Mouse (Mus musculus) T-helper 17 cell (primary cell): ENCODE data around the gene Cog6.

Source experiments
- in situ Hi-C, 2 experiments: fragments of 300-600 bp; cut with MboI, MseI; formaldehyde crosslinking; loops; 1 replicate in 1 of 2; 2 replicates in 1 of 2; pipeline ENCODE4 v1.15.1; 2025; ENCODE audit warnings: high pct_unique_total_duplicates in 2 of 2

The Cog6 gene

DNA sequence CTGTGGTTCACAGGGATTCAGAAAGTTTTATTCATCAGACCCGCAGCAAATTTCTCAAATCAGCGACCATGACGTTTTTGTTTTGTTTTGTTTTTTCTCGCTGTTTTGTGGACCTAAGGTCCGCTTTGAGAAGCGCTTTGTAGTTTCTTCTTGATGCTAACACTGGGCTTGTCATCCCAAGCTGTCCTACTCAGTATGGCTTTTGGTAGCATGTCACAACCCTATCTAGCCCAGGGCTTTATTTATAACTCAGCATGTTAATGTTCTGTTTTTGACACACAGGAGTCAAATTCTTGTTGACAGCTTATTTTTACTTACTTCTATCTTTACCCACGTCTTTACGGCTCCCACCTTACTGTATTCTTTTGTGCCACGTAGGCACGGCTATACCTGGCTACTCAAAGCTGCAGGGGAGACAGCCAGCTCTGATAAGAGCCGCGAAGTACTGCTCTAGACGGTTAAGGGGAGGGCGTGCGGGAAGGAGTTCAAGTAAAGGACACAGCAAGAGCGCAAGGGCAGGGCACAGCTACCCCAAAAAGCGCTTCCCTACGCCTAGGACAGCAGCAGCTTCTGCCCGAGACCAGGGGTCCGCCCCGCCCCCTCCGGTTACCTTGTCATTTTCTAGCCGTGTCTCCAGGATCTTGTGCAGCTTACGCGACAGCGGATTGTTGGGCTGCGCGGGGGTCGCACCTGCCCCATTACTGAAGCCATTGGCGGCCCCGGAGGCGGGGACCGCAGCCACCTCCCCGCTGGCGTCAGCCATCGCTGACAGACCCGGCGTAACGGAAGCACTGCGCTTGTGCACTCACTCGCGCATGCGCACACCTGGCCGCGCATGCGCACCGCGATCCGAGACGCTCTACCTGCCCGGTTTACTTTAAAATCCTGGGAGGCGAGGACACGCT lies at the start of gene Cog6:
Gene Cog6 (minus strand): TSS at position 802 of the 905 bp plus-strand sequence.
- in situ Hi-C loops: loop anchor here in 1 of 2 experiments (5.0 to 10.0 kb wide), 2 partner anchors 759 to 1882 kb away; no protein-coding TSS in a partner anchor

- in situ Hi-C loops: no loop called here
Measured at GRCm38 (mm10) chr3:53066095-53066372, 49.0 kb upstream of the Cog6 start.

DNA sequence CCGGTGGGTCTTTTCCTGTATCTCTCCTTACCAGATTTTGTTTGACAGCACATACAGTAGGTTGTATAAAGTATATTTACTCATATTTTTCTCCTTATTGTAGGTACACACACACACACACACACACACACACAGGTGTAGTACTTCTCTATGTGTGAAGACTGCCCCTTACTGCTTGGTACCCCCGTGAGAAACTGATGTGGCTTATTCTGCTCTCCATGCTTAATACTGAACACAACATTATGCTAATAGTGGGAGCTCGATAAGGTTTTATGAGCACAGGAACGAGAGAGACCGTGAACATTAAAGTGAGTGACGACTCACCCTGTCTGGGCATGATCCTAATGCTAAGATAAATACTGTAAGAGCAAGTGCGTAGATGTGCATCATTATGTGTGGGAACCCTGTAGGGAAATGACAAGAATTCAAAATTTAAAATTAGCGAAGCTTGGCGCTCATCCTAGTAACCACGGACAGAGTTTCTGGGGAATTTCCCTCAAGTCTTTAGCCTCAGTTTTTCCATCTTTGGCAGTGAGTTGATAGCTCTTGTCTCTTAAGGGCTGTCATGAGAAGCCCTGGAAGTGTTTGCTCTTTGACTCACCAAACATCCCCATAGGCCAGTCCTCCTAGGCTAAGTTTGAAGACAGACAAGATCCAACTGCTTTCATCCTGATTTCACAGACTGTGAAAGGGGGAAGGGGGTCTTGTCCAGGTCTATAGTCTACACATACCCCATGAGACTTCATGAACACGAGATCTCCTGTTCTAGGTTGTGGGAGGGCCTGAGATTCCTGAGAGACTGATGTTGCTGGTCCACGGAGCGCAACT lies 48.4 kb upstream of the Cog6 start:
- in situ Hi-C loops: no loop called here

GRCm38 (mm10) chr3:53063423-53064147 lies 46.5 kb upstream of the Cog6 start:
- in situ Hi-C loops: no loop called here

DNA sequence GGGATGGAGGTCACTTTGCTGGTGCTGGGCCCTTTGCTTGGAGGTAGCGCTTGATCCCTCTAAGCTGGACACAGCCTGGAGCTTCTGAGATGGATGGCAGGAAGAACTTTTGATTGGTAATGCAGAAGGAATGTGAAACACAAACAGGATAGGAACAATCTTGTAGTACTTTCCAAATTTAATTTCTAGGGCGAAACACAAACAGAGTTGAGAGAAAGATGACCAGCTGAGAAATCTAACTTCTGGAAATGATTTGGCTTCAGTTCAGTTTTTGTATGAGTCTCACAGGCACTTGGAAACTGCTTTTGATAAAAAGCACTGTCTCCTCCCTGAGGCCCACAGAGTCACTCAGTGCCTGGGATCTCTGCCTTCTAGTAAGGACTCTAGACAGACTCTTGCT lies 42.9 kb upstream of the Cog6 start:
- in situ Hi-C loops: no loop called here

- in situ Hi-C loops: no loop called here
Measured at GRCm38 (mm10) chr3:53056430-53056829, 39.4 kb upstream of the Cog6 start.

DNA sequence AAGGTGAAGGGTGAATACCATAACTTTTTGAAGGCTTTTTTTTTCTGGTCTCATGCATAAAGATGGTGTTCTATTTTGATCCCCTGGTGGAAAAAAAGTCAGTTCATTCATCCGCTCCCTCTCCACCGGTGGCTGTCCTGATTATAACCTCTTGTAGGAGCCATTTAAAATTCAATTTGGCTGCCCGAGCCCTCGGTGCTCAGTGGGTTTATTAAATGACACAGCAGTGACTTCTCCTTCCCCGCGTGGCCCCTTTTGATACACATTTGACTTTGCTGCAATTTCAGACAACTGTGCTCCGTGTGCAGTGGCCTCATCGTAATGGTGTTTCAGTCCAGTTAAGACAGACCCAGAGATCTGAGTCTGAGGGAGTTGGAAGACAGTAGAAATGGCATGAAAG lies 35.3 kb upstream of the Cog6 start:
- in situ Hi-C loops: loop anchor here in 1 of 2 experiments (5.0 kb wide), 1 partner anchor 190 kb away; no protein-coding TSS in a partner anchor

DNA sequence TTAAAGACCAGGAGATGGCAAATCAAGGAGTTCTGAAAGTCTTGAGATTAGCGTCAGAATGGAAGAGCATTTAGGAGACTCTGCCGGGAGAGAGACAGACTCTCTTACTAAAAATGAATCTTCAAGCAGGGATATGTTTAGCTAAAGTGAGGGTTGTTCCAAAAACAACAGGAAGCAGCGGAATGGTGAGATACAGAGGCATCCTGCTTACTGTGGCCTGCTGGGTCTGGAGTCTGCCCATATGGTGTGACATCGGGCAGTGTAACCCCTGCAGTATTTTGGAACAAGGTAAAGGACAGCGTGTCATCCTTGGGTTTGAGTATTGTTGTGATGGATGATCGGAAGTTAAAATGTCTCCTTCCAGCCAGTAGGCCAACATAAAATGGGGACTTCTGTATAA lies 29.3 kb upstream of the Cog6 start:
- in situ Hi-C loops: no loop called here

- in situ Hi-C loops: no loop called here
Measured at GRCm38 (mm10) chr3:53045697-53046096, 28.7 kb upstream of the Cog6 start.

DNA sequence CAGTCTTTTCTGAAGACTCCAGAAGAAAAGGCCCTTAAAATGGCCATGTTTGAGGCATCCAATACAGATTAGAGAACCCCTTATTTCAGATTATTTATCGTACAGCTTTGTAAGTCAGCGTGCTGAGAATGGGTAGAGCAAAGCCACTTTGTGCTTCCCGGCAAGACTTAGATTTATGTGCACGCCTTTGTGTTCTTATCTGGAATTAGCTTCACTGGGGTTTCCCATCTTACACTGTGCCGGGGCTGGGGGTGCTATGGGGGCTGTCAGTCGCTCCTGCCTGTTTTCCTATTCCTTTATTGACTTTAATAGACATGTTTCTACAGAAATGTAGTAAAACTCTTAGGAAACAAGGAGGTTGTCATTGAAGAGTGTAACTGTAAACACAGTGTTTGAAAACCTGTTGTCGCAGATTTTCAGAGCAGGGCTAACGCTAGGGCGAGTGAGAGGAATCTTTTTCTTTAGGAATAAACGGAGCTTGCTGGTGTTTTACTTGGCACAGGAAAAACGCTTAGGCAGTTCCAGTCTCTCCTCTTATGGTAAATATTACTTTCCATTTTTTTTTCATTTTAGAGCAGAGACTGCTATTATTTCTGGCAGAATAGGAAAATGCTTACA lies 27.8 kb upstream of the Cog6 start:
- in situ Hi-C loops: loop anchor here in 1 of 2 experiments (5.0 kb wide), 1 partner anchor 408 kb away; no protein-coding TSS in a partner anchor

DNA sequence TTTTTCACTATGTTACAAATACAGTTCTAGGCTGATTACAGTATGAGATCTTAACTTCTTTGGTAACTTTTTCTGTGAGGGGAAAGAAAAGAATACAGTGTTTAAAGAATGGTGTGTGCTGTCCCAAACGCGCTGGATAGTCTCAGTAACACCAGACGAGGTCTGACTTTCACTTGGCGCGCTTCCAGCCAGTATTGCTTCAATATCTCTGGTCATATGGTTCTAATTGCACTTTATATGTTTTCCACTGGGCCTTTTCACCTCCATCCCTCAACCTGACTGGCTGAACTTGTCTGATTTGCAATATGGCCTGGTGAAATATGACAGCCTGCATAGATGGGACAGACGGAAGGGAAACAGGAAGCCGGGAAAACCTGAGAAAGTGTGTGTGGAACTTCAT lies 27.2 kb upstream of the Cog6 start:
- in situ Hi-C loops: loop anchor here in 1 of 2 experiments (5.0 kb wide), 1 partner anchor 408 kb away; no protein-coding TSS in a partner anchor

DNA sequence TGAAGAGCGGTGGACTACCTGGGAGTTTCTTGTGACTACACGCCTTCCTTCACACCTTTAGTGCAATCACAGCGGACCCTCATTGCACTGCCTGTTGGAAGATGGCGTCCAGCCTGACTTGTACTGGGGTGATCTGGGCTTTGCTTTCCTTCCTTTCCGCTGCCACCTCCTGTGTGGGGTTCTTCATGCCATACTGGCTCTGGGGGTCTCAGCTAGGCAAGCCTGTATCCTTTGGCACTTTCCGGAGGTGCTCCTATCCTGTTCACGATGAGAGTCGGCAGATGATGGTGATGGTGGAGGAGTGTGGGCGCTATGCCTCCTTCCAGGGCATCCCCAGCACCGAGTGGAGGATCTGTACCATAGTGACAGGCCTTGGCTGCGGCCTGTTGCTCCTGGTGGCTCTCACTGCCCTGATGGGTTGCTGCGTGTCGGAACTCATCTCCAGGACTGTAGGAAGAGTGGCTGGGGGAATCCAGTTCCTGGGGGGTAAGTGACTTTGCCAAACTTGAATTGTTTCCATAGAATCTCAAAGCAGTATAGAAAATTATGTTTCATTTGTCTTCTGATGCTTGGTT lies 26.3 kb upstream of the Cog6 start:
- in situ Hi-C loops: loop anchor here in 1 of 2 experiments (5.0 kb wide), 1 partner anchor 409 kb away; no protein-coding TSS in a partner anchor

GRCm38 (mm10) chr3:53042240-53042567 lies 25.2 kb upstream of the Cog6 start:
- in situ Hi-C loops: loop anchor here in 1 of 2 experiments (5.0 kb wide), 1 partner anchor 410 kb away; no protein-coding TSS in a partner anchor

DNA sequence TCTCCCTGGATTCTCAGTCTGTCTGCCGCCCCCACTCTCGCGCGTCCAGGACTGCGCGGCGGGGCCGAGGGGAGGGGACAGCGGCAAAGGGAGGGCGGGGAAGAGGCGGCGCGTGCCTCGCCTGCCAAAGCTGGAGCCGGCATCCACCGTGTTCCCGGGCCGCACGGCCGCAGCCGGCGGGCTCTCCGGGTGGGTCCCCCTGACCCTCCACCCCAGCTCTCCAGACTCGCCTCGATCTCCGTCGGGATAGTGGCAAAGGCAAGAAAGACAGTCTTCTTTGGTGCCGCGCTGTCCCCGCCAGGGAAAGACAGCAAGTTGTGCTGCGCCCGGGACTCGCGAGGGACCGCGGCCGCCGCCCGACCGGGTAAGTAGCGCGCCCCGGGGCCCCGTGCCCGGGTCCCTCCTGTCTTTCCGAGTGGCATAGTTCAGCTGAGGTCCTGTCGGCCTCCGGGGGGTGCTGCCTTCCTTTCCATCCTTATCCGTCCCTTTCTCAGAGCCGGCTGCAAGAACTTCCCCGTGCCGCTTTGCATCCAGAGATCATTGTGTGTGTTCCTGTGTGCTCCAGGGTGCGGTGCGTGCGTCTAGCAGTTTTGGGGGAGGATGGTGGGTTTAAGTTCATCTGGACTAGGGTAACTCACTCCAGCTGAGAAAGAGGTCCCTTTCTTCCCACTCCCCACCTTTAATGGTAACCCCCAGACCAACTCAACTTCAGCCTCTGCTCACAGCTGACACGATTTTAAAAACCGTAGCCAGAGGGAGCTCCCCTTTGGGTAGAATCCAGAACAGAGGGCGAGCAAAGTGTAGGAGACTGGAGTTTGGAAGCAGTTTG lies 24.6 kb upstream of the Cog6 start, which contains the start of gene Lhfp:
Gene Lhfp (plus strand): TSS at position 118 of the 829 bp plus-strand sequence.
- in situ Hi-C loops: loop anchor here in 1 of 2 experiments (5.0 kb wide), 1 partner anchor 411 kb away; no protein-coding TSS in a partner anchor

GRCm38 (mm10) chr3:53040593-53041410 lies 23.8 kb upstream of the Cog6 start:
- in situ Hi-C loops: loop anchor here in 1 of 2 experiments (5.0 kb wide), 1 partner anchor 411 kb away; no protein-coding TSS in a partner anchor

- in situ Hi-C loops: loop anchor here in 1 of 2 experiments (5.0 kb wide), 1 partner anchor 413 kb away; no protein-coding TSS in a partner anchor
Measured at GRCm38 (mm10) chr3:53039746-53040145, 22.7 kb upstream of the Cog6 start.

- in situ Hi-C loops: no loop called here
Measured at GRCm38 (mm10) chr3:53038913-53039312, 21.9 kb upstream of the Cog6 start.

GRCm38 (mm10) chr3:53036941-53037340 lies 19.9 kb upstream of the Cog6 start:
- in situ Hi-C loops: no loop called here

- in situ Hi-C loops: no loop called here
Measured at GRCm38 (mm10) chr3:53036076-53036475, 19.0 kb upstream of the Cog6 start.
